Mouse (Mus musculus): ENCODE results near the gene Ehbp1.
A peak's percentile ranks its signal among the peaks of the same experiment; 100 is the strongest.

Ehbp1 gene

DNA sequence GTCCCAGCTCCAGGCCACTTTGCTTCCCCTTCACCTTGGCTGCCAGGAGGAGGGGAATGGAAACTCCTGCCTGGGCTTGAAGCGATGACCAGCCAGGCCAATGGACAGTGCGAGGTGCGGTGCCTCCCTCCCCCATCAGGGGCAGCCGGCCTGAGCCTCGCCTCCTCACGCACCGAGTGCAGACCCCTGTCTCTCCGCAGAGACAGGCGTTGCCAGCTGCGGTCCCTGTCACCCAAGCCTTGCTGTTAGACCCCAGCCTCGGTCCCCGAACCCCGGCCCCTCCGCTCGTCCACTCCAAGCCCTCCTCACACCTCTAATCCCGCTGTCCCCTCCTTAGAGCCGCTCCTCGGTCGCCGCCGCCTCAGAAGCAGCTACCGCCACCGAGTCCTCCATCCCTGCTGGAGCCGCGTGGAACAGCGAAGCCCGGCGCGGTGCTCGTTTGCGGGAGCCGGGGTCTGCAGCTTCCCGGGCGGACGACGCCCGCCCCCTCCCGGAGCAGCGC lies 55.7 kb downstream of the Ehbp1 start:
- DNase-seq, result no peak

DNA sequence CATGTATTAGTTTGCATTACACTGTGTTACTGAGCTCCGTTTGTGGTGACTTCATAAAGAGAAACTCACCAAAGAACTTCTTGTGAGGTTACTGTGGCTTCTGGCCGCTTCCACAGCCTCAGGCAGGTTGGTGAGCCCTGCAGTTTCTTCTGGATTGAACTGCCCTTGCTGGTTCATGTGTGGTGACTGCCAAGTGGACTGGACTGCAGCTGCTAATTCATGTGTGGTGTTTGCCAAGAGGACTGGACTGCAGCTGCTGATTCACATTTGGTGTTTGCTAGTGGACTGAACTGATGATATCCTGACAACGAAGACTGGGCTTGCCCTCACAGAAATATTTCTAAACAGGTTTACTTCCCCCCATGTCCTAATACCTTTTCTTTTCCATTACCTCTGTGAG lies 65.4 kb downstream of the Ehbp1 start:
- DNase-seq, result no peak

DNA sequence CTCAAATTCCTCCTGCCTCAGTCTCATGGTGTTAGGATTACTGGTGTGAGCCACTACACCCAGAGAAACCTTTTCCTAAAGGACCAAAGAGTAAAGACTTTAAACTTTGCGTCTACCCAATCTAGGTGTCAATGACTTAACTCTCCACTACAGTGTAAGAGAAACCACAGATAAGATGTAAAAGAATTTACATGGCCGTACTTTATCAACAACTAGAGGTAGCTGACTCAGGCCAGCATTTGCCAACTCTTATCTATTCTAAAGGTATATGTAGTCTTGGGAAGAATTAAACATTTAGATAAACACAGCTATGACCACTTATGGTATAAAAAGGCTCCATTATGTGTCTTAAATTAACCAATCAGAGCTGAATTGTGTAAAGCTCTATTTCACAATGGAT lies 67.9 kb downstream of the Ehbp1 start:
- DNase-seq, result no peak

DNA sequence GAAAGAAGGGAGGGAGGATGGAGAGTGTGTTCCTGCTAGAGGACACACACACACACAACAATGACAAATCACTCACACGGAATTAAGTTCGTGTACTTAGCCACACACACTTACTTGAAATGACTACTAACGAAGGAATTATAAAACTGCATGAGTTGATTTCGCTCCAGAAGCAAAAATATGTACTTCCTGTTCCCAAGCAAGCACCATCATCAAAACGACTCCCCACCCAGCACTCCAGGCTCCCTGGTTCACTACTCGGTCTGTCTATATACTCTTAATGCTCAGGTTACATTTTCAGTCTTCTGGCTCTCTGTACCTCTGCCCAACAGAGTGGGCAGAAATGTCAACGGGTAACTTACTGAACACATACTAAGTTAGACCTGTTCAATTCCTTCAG lies 68.7 kb downstream of the Ehbp1 start:
- no peak for DNase-seq

DNA sequence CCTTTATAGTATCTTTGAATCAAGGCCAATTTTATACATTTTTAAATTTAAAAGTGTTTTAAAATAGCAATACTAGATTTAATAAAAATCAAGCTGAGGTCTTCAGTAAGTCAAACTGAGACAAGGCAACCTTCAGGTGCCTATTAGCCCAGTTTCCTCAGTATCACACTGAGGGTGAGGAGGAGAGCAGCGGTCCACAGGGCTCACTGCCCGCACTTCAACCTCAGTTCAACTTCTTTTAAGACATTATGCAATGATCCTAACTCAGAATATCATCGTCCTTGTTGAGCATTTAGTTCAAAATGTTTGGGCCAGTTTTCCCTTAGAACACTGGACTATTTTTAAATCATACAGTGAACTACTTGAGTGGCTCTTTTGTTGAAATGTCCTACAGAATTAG lies 70.2 kb downstream of the Ehbp1 start:
- no peak for DNase-seq

DNA sequence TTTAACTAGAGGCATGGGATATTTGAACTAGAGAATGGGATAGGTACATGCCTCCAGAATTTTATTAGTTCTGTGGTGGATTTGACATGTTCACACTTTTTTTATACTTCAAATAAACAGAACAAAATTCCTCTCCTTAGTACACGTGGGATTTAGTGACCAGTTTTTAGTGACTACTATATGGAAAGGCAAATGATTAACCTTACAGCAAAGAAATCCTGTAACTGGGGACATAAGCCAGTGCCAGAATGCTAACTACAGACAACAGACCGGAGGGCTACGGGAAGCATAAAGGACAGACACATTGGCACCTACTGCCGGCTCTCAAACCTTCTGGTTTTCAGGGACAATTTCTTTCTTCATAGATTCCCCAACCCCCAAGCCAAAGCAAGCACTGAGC lies 72.4 kb downstream of the Ehbp1 start:
- no peak for DNase-seq

DNA sequence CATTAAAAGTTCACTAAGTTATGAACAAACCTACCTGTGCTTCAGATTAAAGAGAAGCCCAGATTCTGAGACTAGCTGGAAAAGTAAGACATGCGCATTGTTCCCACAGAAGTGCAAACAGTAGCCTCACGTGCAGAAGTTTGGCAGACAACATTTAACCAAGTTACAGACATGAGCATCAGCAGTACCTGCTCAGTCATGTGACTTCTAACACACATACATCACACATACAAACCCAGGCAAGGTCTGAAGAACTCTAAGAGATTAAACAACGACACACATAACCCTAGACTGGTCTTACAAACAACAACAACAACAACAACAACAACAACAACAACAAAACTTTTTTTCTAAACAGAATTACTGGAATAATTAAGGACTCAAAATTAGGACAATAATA lies 72.9 kb downstream of the Ehbp1 start:
- DNase-seq, result no peak

DNA sequence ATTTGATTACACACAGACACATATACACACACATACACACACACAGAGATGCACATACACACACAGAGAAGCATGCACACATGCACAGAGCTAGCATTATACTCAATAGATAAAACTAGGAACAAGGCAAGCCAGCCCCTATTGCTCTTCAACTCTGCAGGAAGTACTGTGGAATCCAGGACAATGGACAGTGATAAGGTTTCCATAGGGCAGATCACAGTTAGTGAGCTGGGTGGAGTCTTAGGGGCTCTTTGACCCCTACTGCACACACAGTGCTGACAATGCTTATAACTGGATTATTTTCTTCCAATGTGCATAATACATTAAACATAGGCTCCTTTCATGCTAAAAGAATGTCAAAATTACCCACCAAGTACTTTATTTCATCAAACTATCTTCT lies 75.1 kb downstream of the Ehbp1 start:
- DNase-seq, result no peak

DNA sequence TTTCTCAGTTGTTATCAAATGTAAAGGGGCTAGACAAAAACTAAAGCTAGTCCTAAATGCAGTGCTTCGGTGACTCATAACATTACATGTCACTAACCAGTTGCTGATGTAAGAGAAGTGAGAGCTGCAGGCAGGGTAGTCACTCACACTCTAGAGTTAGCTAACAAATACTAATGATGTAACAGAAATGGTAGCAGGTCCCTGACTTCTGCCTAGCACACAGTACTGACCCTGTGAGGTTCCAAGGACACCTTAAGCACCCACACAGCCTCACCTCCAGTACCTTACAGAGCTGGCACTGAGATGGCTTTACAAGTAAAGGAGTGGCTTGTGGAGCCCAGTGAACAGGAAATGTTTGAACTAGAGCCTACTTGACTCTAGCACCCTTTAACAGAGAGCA lies 86.7 kb downstream of the Ehbp1 start:
- no peak for DNase-seq

DNA sequence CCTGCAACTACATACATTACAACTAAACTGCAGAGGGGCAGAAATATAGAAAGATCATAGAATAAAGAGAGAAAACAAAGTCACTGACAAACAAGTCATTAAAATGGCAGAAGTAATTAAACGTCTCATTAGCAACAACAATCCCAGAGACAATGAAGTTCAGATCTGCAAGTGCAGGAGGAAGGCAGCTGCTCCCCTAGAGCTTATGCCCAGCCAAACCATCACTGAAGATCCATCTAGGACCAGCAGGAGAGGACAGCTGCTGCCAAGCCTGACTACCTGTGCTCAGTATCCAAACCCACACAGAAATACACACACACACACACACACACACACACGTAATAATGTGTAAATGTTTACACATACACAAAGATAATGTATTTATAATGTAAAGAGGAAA lies 92.7 kb downstream of the Ehbp1 start:
- DNase-seq, result no peak

DNA sequence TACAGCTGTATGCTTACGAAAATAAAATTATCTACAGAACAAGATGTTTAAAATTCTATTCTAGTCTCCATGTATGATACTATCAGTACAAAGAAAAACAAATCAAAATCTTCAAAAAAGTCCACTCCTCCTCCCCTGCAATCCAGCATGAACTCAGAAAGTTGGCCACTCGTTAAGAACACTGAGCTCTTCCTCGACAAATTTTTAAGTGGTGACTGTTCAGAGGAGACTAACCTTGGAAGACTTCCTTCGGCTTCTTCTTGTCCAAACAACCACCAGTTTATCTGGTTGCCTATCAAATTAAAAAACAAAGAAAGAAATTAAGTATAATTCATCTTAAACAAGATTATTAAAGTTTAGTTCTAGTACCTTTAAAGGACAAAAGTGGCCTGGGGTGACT lies 94.4 kb downstream of the Ehbp1 start:
- DNase-seq, result no peak

DNA sequence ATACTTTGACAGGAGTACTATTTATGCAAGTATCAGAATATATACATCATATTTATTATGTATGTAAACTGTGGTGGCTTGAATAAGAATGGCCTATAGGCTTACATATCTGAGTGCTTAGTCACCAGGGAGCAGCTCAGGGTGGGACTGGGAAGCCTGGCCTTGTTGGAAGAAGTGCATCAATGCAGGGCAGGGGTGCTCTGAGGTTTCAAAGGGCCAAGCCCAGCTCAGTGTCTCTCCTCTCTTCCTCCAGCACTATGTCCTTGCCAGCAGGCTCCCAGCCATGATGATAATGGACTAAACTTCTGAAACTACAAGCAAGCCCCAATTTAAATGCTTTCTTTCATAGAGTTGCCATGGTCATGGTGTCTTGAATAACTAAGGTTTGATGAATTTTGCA lies 95.0 kb downstream of the Ehbp1 start:
- DNase-seq, result no peak

DNA sequence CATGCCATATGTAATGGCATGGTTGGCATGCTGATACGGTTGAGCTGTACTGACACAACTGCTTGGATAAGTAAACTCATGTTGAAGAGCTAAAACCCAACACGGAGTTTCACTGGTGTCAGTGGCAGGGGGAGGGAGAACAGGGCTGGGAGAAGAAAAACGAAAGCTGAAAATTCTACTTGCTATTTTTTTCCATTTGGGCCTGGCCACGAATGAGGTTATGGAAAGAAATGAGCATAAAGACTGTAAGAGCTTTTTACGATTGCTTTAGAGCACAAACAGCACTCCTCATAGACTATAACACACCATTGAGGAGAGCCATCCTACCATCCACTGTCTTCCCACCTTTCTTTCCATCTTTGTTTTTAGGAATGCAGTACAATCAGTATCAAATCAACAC lies 106.5 kb downstream of the Ehbp1 start:
- DNase-seq, result no peak

DNA sequence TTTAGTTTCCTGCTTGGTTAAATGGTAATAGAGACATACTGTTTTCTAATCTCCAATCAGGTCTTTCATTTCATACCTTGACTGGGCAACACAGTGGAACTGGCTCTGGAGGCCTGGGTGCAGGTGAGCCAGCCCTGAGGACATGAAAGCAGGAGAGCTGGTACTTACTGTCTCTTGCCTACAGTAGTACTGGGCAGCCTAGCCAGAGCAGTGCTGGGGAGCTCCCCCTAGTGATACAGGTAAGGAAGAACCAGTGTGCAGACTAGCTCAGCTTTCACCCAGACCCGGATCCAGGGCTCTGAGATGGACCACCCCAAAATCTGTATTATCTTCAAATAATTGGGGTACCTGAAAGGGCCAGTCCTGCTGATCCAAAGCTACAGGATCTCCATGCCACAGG lies 107.4 kb downstream of the Ehbp1 start:
- DNase-seq, result peak in 1 of 2 experiments; percentile 12

DNA sequence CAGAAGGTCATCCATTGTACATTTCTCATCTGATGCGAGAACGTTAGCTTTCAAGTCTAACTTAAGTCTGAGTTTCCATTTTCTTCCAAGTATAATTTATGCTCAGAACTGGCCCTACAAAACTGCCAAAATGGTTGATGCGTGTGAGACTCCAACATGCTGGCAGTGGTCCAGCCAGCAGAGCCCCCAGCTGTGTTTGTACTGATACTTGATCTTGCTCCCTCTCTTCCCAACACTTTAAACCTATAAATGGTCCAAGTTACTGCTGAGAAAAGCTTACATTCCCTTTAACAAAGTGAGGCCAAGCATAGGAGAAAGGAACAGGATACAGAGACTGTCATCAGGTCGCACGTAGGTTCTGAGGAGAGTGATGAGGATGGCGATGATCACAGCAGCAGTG lies 111.2 kb downstream of the Ehbp1 start:
- no peak for DNase-seq

DNA sequence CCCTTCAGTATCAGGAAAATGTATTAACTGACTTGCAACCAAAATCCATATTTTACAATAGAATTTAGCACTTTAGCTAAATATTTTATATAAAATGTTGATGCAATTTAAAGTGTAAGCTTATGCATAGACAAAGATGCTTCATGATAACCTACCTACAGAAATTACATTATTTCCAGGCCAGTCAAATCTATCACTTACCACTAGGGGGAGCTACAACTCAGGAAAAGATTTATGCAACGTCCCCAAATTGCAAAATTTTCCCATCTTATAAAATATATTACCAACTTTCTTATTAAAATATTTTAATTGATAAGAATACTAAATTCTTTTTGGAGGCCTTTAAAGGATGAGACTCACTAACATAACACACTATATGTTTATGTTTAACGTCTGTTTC lies 116.5 kb downstream of the Ehbp1 start:
- DNase-seq, result no peak

DNA sequence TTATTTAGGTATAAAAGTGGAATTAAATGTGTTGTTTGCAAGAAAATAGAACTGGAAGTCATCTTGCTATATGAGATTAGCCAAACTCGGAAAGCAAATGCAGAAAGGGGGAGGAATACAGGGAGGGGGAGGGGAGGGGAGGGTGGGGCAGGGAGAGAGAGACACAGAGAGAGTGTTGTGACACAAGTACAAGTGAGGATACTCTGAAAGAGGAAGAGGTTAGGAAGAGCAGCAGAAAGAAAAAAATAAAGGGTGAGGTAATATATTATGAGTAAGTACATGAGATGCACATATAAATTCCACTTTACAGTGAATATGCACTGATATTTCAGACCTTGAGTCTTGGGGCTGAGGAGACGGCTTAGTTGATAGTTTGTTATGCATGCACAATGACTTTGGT lies 123.9 kb downstream of the Ehbp1 start:
- DNase-seq, result no peak

DNA sequence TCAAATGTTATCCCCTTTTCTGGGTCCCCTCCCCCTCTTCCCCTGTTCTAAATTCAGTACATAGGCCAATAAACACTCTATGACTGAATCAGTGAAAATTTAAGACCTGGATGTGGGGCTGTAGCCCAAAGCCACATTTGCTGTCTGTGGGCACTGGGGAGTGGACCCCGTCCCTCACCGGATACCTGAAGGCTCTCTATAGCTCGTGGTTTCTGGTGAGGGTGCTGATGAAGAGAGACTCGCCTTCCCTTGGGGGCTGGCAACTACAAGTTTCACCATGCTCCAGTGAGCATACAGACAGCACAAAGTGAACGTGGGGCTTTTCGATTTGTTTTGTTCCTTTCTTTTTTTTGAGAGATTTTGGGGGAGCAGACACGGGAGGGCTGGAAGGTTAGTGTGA lies 125.2 kb downstream of the Ehbp1 start:
- no peak for DNase-seq

DNA sequence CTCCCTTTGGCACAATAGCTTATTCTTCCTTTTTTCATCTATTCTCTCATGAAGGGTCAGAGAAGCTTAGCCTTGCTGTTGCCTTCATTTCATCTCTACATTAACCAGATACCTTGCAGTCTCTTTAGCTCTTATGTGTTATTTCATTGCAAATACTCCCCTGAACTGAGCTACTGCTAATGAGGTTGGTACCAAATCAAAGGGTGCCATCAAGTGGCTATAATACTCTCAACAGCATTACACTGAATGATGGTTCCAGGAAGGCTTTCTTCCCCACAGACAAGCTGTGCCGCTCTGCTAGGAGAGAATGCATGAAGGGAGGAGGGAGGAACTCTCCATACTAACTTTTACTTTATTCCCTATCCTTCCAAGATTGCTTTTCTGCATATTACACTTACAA lies 135.5 kb downstream of the Ehbp1 start:
- no peak for DNase-seq

DNA sequence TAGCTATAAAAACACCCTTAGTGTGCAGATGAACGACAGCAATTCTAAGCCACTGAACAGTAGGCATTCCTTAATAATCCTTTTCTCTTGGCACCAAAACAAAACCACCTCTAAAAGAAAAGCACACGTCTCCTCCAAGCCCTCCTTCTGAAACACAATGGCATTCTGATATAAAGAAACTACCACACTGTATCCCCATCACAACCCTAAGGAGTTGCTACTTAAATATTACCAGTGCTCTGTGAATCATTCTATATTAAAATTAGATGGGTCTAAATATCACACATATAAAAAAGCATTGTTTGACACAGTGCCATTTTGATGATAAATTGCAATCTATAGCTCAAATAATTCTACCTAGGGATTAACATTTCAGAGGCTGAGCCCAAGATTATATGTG lies 135.9 kb downstream of the Ehbp1 start:
- no peak for DNase-seq

DNA sequence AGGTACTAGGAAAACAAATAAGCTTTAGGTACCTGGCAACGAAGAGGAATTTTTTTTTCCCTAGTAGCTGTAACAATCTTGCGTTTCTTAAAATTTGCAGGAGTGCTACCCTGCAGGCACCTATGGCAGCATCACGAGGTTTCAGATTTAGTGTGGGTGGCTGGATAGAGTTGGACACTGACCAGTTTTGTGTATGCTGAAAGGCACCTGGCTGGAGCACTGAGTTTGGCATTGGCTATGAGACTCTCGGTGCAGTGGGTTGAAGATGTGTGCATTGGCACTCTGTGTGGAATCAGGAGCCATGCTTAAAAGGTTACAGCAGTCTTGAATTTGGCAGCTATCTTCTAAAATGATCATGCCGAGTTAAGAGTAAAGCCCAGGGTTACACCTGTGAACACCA lies 138.7 kb downstream of the Ehbp1 start:
- no peak for DNase-seq

DNA sequence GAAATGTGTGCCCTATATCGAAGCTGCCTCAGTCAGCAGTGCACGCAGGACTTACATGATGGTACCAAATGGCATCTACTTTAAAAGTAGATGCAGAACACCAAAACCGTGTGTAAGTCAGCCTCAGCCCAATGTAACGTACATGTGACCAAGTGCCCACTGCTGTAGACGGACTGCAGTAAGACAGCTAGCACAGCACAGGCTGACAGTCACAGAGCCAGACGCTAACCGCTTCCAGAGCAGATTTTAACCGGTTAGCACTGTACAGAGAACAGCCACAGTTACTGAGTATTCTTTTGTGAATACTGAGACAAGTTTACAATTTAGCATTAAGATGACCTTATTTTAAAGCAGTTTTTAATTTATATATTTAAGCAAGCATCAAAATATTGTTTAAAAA lies 141.0 kb downstream of the Ehbp1 start:
- no peak for DNase-seq

DNA sequence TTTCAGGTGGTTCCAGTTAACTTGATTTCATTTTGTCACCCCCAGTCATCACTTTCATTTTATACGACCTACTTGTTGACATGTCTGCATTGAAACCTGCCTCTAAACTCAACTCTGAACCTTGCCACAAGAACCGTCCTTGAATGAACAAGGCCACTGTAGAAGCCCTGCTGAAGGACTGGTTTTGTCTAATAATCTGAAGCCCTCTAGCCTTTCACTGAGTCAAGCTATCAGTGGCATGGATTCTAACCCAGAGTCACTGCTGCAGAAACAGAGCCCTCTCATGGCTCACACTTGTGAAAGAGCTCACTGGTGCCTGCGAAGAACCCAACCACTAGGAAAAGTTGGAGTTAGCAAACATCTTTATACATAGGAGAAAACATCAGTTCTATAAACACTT lies 142.2 kb downstream of the Ehbp1 start:
- no peak for DNase-seq

DNA sequence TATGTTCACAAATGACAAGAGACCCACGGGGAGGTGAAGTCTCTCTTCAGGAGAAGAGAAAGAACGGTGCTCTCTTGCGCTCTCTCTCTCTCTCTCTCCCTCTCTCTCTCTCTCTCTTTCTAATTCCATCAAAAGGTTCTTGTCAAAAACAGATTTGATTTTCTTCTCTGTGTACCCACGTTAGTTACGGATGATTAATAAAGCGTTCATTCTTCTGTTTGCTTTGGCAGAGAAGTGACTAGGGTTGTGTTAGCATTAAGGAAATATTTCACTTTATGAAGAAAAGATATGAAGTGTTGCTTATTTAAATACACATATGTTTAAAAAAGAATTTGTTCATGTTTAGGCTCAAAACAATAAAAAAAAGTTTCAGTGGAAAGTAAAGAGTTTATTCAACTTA lies 143.7 kb downstream of the Ehbp1 start:
- DNase-seq, result no peak

DNA sequence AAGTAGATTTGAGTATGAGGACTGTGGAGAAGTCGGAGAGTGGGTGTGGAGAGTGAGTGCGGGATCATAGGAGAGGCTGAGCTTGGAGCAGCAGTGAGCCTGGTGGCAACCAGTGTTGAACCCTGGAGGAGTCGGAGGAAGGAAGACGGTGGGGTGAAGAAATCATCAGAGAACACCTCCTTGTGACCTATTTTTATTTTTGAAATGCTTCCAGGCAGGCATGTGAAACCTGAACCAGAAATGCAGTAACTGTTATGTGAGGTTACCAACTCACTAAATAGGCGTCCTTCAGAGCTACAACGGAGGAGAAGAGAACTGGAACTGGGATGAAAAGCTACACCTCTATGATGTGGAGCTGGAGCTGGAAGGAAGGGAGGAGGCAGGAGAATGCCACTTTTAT lies 144.2 kb downstream of the Ehbp1 start:
- no peak for DNase-seq

DNA sequence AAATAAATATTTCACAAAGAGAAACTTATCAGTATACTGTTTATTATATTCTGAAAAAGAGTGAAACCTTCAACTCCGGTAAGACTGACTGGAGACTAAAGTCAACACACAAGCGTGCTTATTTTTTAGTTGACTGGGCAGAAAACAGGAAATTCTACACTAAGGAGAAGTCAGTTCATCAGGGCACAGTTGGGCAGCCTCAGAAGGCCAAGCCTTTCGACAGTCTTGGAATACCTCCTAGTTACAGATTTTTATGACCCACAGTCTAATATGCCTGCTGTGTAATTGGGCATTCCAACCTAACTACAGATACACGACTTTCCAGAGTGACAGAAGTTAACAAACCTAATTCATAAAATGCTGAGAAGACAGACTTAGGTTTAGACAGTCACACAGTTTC lies 145.3 kb downstream of the Ehbp1 start:
- DNase-seq, result no peak

Data from spleen, adult 18-20 months (tissue).